Mouse (Mus musculus) brown adipose tissue, adult 24 weeks (tissue): ENCODE measurements around the gene Efhd2. TPM values are rescaled to one million over a fixed set of nuclear protein-coding genes. Genes with fewer than 3 reads are reported as not detected.

Source experiments
- H3K27ac ChIP-seq: fragments of 200-500 bp; replicated peaks from 2 replicates; pipeline ENCODE4 v1.5.1; 2012; ENCODE audit warnings: low read depth, mild to moderate bottlenecking, low read length
- H3K4me1 ChIP-seq: fragments of 200-500 bp; 2 replicates; pipeline ENCODE4 v1.6.1; 2012; ENCODE audit warnings: low read length, mixed read lengths; ENCODE audit not compliant: control insufficient read depth, insufficient read depth, insufficient read length
- H3K4me3 ChIP-seq: fragments of 200-500 bp; 2 replicates; pipeline ENCODE4 v1.5.1; 2012; ENCODE audit warnings: low read depth, mild to moderate bottlenecking, low read length, moderate library complexity; ENCODE audit not compliant: insufficient read depth
- polyA plus RNA-seq: library from polyadenylated mRNA; stranded (reverse); fragments of >200 nt; gene quantifications from 2 replicates; pipeline ENCODE4 v1.2.4, GENCODE M21; 2012; ENCODE audit not compliant: missing spikeins, insufficient read depth, insufficient read length

Efhd2 gene
- polyA plus RNA-seq, 1 experiment, result 11.7 TPM

DNA sequence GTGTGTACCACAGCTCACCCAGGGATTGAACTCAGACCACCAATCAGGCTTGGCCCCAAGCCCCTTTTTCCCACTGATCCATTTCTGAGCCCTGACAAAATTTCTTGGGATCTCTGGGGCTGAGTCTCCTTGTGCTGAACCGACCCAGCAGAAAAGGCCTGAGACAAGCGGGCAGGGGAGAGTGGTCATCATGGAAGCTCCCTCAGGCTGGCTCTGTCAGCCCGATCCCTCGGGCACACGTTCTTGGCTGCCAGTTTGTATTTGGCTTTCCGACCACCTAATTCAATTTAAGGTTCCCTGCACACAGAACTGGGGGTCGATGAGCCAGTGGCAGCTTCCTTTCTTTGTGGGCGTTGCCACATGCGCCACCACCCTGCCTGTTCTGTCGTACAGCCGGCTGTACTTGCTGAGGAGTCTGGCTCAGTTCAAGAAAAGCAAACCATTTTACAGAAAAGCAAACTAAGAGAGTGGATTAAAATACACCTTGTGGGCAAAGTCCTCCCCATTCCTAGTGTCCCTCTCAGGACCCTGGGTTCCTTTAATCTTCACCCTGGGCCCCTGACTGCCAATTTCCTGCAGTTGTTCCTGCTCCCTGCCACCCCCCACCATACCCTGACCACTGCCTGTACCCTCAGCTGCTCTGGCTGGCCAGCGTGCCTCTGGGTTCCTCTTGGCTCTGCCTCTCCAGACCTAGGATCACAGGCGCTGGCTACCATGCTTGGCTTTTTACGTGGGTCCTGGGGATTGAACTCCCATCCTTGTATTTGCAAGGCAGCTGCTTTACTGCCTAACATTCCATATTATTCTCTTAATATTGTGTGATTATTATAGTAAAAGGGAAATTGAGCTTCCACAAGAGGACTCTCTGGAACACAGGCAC, 57.7 kb downstream of the Efhd2 start:
- Histone ChIP-seq H3K27ac (no peak overlapping the region), H3K4me3 (no peak overlapping the region), H3K4me1 (no peaks in the 10 kb centered on the region)

DNA sequence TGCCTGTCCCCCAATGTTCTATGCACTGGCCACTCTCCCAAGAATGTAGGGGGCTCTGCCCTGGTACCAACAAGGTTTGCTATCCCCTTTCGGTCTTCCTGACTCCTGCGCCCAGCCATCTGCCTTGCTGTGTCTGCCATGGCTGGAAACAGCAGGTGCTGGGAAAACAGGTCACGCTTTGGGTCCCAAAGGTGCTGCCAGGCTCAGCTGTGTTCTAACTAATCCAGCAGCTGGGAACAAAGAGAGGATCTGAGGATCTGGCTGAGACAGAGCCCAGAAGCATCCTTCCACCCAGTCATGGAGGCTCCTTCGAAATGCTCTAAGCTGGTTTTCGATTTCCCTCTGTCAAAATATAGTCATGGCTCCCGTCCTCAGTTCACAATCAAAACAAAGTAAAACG, 58.5 kb downstream of the Efhd2 start:
- no peaks in the 10 kb centered on the region for H3K4me1 ChIP-seq
- no peak overlapping the region for H3K27ac ChIP-seq
- H3K4me3 ChIP-seq, result no peak overlapping the region

DNA sequence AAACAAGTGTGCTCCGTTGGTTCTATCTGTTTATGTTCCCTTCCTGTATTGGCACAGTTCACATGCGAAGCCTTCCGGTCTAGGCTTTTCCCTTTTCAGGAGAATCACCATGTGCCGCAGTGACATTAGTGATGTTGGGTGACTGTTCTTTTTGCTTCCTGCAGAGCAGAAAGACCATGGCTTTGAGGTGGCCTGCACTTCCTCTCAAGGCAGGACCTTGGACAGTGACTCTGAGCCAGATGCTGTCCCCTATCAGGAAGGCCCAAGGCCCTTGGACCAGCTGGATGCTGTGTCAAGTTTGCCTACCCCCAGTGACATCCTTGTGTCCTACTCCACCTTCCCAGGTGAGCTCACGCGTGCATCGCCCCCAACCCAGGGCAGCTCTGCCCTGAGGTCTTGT, 63.3 kb downstream of the Efhd2 start:
- no peaks in the 10 kb centered on the region for H3K4me1 ChIP-seq
- no peak overlapping the region for H3K4me3 ChIP-seq
- no peak overlapping the region for H3K27ac ChIP-seq

DNA sequence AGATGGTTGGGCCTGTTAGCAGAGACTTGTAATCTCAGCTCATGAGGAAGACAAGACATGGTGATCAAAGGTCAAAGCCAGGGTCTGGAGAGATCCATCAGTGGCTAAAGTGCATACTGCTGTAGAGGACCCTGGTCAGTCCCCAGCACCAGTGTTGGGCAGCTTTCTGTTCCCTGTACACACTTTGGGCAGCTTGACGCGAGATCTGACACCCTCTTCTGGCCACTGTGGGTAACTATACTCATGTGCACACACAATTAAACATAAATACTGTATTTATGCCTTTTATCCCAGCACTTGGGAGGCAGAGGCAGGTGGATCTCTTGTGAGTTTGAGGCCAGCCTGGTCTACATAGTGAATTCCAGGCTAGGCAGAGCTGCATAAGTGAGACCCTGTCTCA, 63.7 kb downstream of the Efhd2 start:
- Histone ChIP-seq H3K4me3 (no peak overlapping the region), H3K27ac (no peak overlapping the region), H3K4me1 (no peaks in the 10 kb centered on the region)

DNA sequence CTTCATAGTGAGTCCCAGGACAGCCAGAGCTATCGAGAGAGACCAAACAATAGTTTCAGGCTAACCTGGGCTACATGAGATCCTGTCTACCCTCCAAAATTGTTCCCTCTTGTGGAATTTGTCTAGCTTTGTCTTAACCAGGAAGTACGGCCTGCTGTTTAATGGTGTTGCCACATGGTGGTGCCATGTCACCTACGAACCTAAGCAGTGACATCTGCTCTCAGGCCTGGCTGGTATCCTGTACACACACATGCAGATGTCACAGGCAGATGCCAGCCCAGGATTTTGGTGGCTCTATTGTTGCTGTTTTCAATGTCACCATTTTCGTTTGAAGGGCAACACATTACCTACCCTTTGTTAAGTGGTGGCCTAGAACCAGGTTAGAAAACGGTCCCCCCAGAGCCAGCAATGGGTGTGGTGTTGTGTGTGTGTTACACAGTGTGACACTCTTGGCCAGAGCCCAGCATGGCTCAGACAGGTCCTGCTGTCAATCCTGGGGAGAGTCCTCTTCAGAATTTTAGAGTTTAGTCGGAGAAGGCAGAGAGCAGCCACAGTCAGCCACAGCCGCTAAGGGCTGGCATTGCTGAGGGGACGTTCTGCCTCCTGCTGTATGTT, 64.8 kb downstream of the Efhd2 start:
- Histone ChIP-seq H3K4me3 (no peak overlapping the region), H3K27ac (no peak overlapping the region), H3K4me1 (no peaks in the 10 kb centered on the region)

Other genes with a start within 250 kb of the Efhd2 start
- 8.8 and 12.9 TPM in 2 replicates for gene Plekhm2, start 210.0 kb downstream of the Efhd2 start, polyA plus RNA-seq
- 3.0 TPM in 1 of 2 replicates, not detected in the other for gene Rsc1a1, start 189.3 kb downstream of the Efhd2 start, polyA plus RNA-seq
- gene Ddi2, start 151.5 kb downstream of the Efhd2 start, polyA plus RNA-seq, result 9.4 and 12.3 TPM in 2 replicates
- gene Agmat, start 128.2 kb downstream of the Efhd2 start, polyA plus RNA-seq, result not detected in 2 replicates
- 4.7 and 6.4 TPM in 2 replicates for gene Dnajc16, start 84.0 kb downstream of the Efhd2 start, polyA plus RNA-seq
- gene Casp9, start 81.3 kb downstream of the Efhd2 start, polyA plus RNA-seq, result 6.1 and 7.7 TPM in 2 replicates
- gene Cela2a, start 48.8 kb downstream of the Efhd2 start, polyA plus RNA-seq, result not detected in 2 replicates
- not detected in 2 replicates for gene Ctrc, start 28.6 kb downstream of the Efhd2 start, polyA plus RNA-seq
- not detected in 2 replicates for gene Fhad1, start 140.2 kb upstream of the Efhd2 start, polyA plus RNA-seq
- gene Tmem51, start 209.4 kb upstream of the Efhd2 start, polyA plus RNA-seq, result 0.91 and 1.8 TPM in 2 replicates